Mouse (Mus musculus) MEL (cell line): Measurements from ENCODE around the gene Sparcl1. TPM values are rescaled to one million over a fixed set of nuclear protein-coding genes. Genes with fewer than 3 reads are reported as not detected.

Experiments
- DNase-seq: peaks from one replicate; pipeline ENCODE4 v3.0.0; 2011; ENCODE audit warnings: low read depth, low spot score
- H3K27ac ChIP-seq: 2 replicates; pipeline ENCODE4 v1.5.1; 2012; ENCODE audit warnings: low read depth, mild to moderate bottlenecking, control low read depth, low read length, moderate library complexity; ENCODE audit not compliant: control insufficient read depth
- H3K27me3 ChIP-seq, 2 experiments: fragments of 150-350 bp in 1 of 2; sonication (generic) in 1 of 2; 2 replicates each; pipeline ENCODE4 v1.6.1; 2012; ENCODE audit warnings: low read length in 2 of 2, mild to moderate bottlenecking in 2 of 2, improper control_type of control experiment in 1 of 2, moderate library complexity in 1 of 2; ENCODE audit not compliant: insufficient read depth in 2 of 2, control insufficient read depth in 1 of 2
- H3K36me3 ChIP-seq, 2 experiments: 2 replicates each; pipeline ENCODE4 v1.6.1; 2012 to 2014; ENCODE audit warnings: low read length in 2 of 2, improper control_type of control experiment in 1 of 2, inconsistent platforms in 1 of 2, mild to moderate bottlenecking in 1 of 2; ENCODE audit not compliant: insufficient read depth in 2 of 2, control insufficient read depth in 1 of 2
- H3K4me1 ChIP-seq, 2 experiments: fragments of 150-350 bp in 1 of 2; sonication (generic) in 1 of 2; 2 replicates each; pipeline ENCODE4 v1.6.1; 2012; ENCODE audit warnings: low read length in 2 of 2, improper control_type of control experiment in 1 of 2, mild to moderate bottlenecking in 1 of 2; ENCODE audit not compliant: insufficient read depth in 2 of 2, control insufficient read depth in 1 of 2
- H3K4me3 ChIP-seq, 2 experiments: fragments of 150-350 bp in 1 of 2; sonication (generic) in 1 of 2; 2 replicates each; pipeline ENCODE4 v1.5.1; 2012; ENCODE audit warnings: low read depth in 2 of 2, low read length in 2 of 2, mild to moderate bottlenecking in 2 of 2, moderate library complexity in 2 of 2, control low read depth in 1 of 2, improper control_type of control experiment in 1 of 2; ENCODE audit not compliant: control insufficient read depth in 1 of 2, insufficient read depth in 1 of 2
- H3K79me2 ChIP-seq: 2 replicates; pipeline ENCODE4 v1.6.1; 2012; ENCODE audit warnings: mild to moderate bottlenecking, low read length, moderate library complexity; ENCODE audit not compliant: control insufficient read depth, poor library complexity, insufficient read depth
- H3K9ac ChIP-seq: 2 replicates; pipeline ENCODE4 v1.6.1; 2012; ENCODE audit warnings: low read depth, mild to moderate bottlenecking, control low read depth, low read length, moderate library complexity; ENCODE audit not compliant: control insufficient read depth, poor library complexity, severe bottlenecking
- H3K9me3 ChIP-seq: fragments of 150-350 bp; sonication (generic); replicated peaks from 2 replicates; pipeline ENCODE4 v1.6.1; 2012; ENCODE audit warnings: mild to moderate bottlenecking, low read length, improper control_type of control experiment, moderate library complexity; ENCODE audit not compliant: insufficient read depth
- CTCF ChIP-seq, 3 experiments: IDR thresholded peaks in 2 of 3; conservative IDR thresholded peaks in 1 of 3; 2 replicates each; pipeline ENCODE4 v1.5.1; 2011 to 2012; ENCODE audit warnings: low read length in 3 of 3, low read depth in 2 of 3, mild to moderate bottlenecking in 2 of 3, improper control_type of control experiment in 1 of 3, inconsistent platforms in 1 of 3, mixed read lengths in 1 of 3, moderate library complexity in 1 of 3; ENCODE audit not compliant: control insufficient read depth in 1 of 3, insufficient read depth in 1 of 3, poor library complexity in 1 of 3, severe bottlenecking in 1 of 3
- EP300 ChIP-seq, 2 experiments: IDR thresholded peaks; 2 replicates each; pipeline ENCODE4 v1.6.1; 2011; ENCODE audit warnings: improper control_type of control experiment in 2 of 2, low read length in 2 of 2, low read depth in 1 of 2, mild to moderate bottlenecking in 1 of 2
- ETS1 ChIP-seq: IDR thresholded peaks from 2 replicates; pipeline ENCODE4 v1.6.1; 2012; ENCODE audit warnings: low read depth, mild to moderate bottlenecking, inconsistent platforms, low read length, improper control_type of control experiment, moderate library complexity
- JUND ChIP-seq: IDR thresholded peaks from 2 replicates; pipeline ENCODE4 v1.6.1; 2011; ENCODE audit warnings: low read depth, mild to moderate bottlenecking, improper control_type of control experiment, low read length
- MAFK ChIP-seq: IDR thresholded peaks from 2 replicates; pipeline ENCODE4 v1.6.1; 2011; ENCODE audit warnings: low read depth, mild to moderate bottlenecking, low read length, improper control_type of control experiment, borderline replicate concordance
- MXI1 ChIP-seq: IDR thresholded peaks from 2 replicates; pipeline ENCODE4 v1.6.1; 2011; ENCODE audit warnings: mild to moderate bottlenecking, low read depth, low read length, improper control_type of control experiment
- NELFE ChIP-seq: IDR thresholded peaks from 2 replicates; pipeline ENCODE4 v1.6.1; 2011; ENCODE audit warnings: low read depth, low read length, improper control_type of control experiment
- POLR2AphosphoS5 ChIP-seq: IDR thresholded peaks from 2 replicates; pipeline ENCODE4 v1.6.1; 2012; ENCODE audit warnings: low read depth, borderline replicate concordance, mild to moderate bottlenecking, inconsistent platforms, low read length, moderate library complexity, mixed read lengths
- RAD21 ChIP-seq: IDR thresholded peaks from 2 replicates; pipeline ENCODE4 v1.6.1; 2011; ENCODE audit warnings: mild to moderate bottlenecking, low read depth, low read length, improper control_type of control experiment
- SIN3A ChIP-seq: IDR thresholded peaks from 2 replicates; pipeline ENCODE4 v1.6.1; 2012; ENCODE audit warnings: low read length, improper control_type of control experiment, inconsistent platforms
- SMC3 ChIP-seq: IDR thresholded peaks from 2 replicates; pipeline ENCODE4 v1.6.1; 2011; ENCODE audit warnings: low read depth, low read length, improper control_type of control experiment
- TAL1 ChIP-seq: IDR thresholded peaks from 2 replicates; pipeline ENCODE4 v1.6.1; 2012; ENCODE audit warnings: mild to moderate bottlenecking, inconsistent platforms, low read length, moderate library complexity, mixed read lengths
- TBP ChIP-seq: IDR thresholded peaks from 2 replicates; pipeline ENCODE4 v1.8.0; 2011; ENCODE audit warnings: low read depth, low read length, improper control_type of control experiment
- USF1 ChIP-seq: IDR thresholded peaks from 2 replicates; pipeline ENCODE4 v1.6.1; 2014; ENCODE audit warnings: low read depth, mild to moderate bottlenecking, inconsistent platforms, low read length, improper control_type of control experiment, moderate library complexity
- USF2 ChIP-seq, 2 experiments: IDR thresholded peaks; 2 replicates each; pipeline ENCODE4 v1.6.1; 2011 to 2012; ENCODE audit warnings: improper control_type of control experiment in 2 of 2, low read length in 2 of 2, borderline replicate concordance in 1 of 2, inconsistent platforms in 1 of 2, low read depth in 1 of 2, mild to moderate bottlenecking in 1 of 2; ENCODE audit not compliant: insufficient read depth in 1 of 2
- ZC3H11A ChIP-seq: IDR thresholded peaks from 2 replicates; pipeline ENCODE4 v1.6.1; 2012; ENCODE audit warnings: low read depth, mild to moderate bottlenecking, inconsistent platforms, low read length, improper control_type of control experiment
- ZKSCAN1 ChIP-seq: IDR thresholded peaks from 2 replicates; pipeline ENCODE4 v1.6.1; 2012; ENCODE audit warnings: low read depth, mild to moderate bottlenecking, inconsistent platforms, low read length, improper control_type of control experiment, moderate library complexity
- ZMIZ1 ChIP-seq: IDR thresholded peaks from 2 replicates; pipeline ENCODE4 v1.6.1; 2012; ENCODE audit warnings: low read depth, mild to moderate bottlenecking, inconsistent platforms, low read length, improper control_type of control experiment, moderate library complexity
- ZNF384 ChIP-seq: IDR thresholded peaks from 2 replicates; pipeline ENCODE4 v1.6.1; 2012; ENCODE audit warnings: low read depth, mild to moderate bottlenecking, inconsistent platforms, low read length, improper control_type of control experiment
- polyA plus RNA-seq, 2 experiments: library from polyadenylated mRNA; stranded (reverse) in 1 of 2; unstranded in 1 of 2; fragments of >175 nt in 1 of 2; fragments of >200 nt in 1 of 2; gene quantifications; 2 replicates each; pipeline versions ENCODE4 v1.2.1 to v1.2.4; 2012; ENCODE audit warnings: low replicate concordance in 2 of 2, low read depth in 1 of 2; ENCODE audit not compliant: insufficient read length in 2 of 2, insufficient read depth in 1 of 2, missing spikeins in 1 of 2
- total RNA-seq: library from RNA; depleted of rRNA; stranded (reverse); fragments of 300-350 nt; gene quantifications from 2 replicates; pipeline ENCODE4 v1.2.3, GENCODE M21; 2012

Gene Sparcl1
- total and polyA plus RNA-seq, 3 experiments = not detected

DNA sequence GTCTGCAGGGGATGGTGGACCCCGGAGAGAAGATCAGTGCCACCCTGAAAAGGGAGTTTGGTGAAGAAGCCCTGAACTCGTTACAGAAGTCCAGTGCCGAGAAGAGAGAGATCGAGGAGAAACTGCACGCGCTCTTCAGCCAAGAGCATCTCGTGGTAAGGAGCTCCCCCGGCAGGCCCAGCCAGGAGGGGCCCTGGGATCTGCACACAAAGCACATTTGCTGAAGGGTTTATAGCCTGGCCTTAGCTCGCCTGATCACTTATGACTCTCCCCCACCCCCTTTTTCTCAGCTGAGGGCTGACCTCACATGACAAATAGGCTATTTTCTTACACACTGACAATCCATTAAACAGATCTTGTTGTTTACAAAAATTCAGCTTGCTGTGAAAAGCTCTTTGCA is 53.9 kb downstream of the Sparcl1 start:
- no peak overlapping the region for H3K9ac ChIP-seq
- TF ChIP-seq SMC3 (no peak), ETS1 (no peak), POLR2AphosphoS5 (no peak), SIN3A (no peak), MXI1 (no peak), EP300 (IDR thresholded peaks at IDR 0.05; ENCODE audit: low read depth in 1 of 2, low read length in 2 of 2) (no peak), JUND (no peak), ZMIZ1 (no peak)
- no peaks in the 10 kb centered on the region for H3K27me3 ChIP-seq
- H3K79me2 ChIP-seq = no peaks in the 10 kb centered on the region
- DNase-seq = no peak
- peaks cover 8 to 28% of the 10 kb centered on the region in 2 experiments for H3K36me3 ChIP-seq
- H3K4me3 ChIP-seq = no peak overlapping the region
- no peaks in the 10 kb centered on the region for H3K9me3 ChIP-seq
- no peak overlapping the region for H3K27ac ChIP-seq
- peaks cover 19 to 25% of the 10 kb centered on the region in 2 experiments for H3K4me1 ChIP-seq

DNA sequence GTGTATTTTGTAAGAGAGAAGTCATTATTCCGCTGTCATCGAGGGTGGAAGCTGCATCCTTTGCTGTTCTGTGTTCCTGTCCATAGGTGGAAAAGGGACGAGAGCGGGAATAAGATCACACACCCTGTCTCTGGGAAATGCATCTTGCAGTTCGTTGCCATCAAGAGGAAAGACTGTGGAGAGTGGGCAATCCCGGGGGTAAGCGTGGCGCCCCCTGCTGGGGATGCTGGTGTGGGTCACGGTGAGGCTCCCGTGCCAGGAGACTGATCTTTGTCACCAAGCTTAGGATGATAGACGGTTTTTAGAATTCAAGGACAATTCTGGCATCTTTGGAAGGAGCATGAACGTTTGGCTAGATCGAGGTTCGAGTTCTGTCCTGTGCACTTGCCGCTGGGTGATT is 55.5 kb downstream of the Sparcl1 start:
- no peak overlapping the region for H3K4me3 ChIP-seq
- H3K79me2 ChIP-seq = no peaks in the 10 kb centered on the region
- no peaks in the 10 kb centered on the region for H3K27me3 ChIP-seq
- peak; percentile 57 for DNase-seq
- no peak overlapping the region for H3K27ac ChIP-seq
- no peaks in the 10 kb centered on the region for H3K9me3 ChIP-seq
- H3K36me3 ChIP-seq = peaks cover 14 to 29% of the 10 kb centered on the region in 2 experiments
- no peak overlapping the region for H3K9ac ChIP-seq
- TF ChIP-seq RAD21 (peak; percentile 19), ZC3H11A (peak; percentile 26; the same call in 1 of the 2 replicates), NELFE (no peak), CTCF (IDR thresholded peaks at IDR 0.05 in 2 of 3, conservative IDR thresholded peaks at IDR 0.05 in 1 of 3; ENCODE audit: control insufficient read depth in 1 of 3, insufficient read depth in 1 of 3, low read depth in 2 of 3, low read length in 3 of 3, poor library complexity in 1 of 3, severe bottlenecking in 1 of 3) (peak; percentile 74 to 93 (median 89)), MAFK (no peak), ZNF384 (no peak), ZKSCAN1 (no peak), SIN3A (no peak), USF2 (IDR thresholded peaks at IDR 0.05; ENCODE audit: borderline replicate concordance in 1 of 2, insufficient read depth in 1 of 2, low read depth in 1 of 2, low read length in 2 of 2) (no peak), TBP (no peak), USF1 (no peak), SMC3 (peak; percentile 71), ETS1 (no peak), TAL1 (no peak)
- TF ChIP-seq, all 39 proteins: peak for 4
- H3K4me1 ChIP-seq = peaks cover 17 to 19% of the 10 kb centered on the region in 2 experiments
